Mouse (Mus musculus): ENCODE measurements around the gene Zfp488. TPM values are rescaled to one million over a fixed set of nuclear protein-coding genes. Genes with fewer than 3 reads are reported as not detected.

Gene Zfp488
- polyA plus RNA-seq, 1 experiment from 2014 or later = not detected

- Histone ChIP-seq H3K27ac (ENCODE audit: poor library complexity, severe bottlenecking) (no peak overlapping the region), H3K4me1 (replicated peaks) (0 out of 2 replicates have a peak, but pooled peaks cover 4% of the 10 kb centered on the region), H3K4me3 (no peak overlapping the region), H3K4me2 (no peak overlapping the region), H3K27me3 (replicated peaks) (peaks cover 82% of the 10 kb centered on the region), H3K36me3 (no peaks in the 10 kb centered on the region), H3K9ac (no peak overlapping the region), H3K9me3 (replicated peaks) (no peaks in the 10 kb centered on the region)
- 57% methylated on average over 14 of the region's 14 CpGs for WGBS
- no peak for ATAC-seq (ENCODE audit: insufficient number of reproducible peaks, low FRiP score)
Observed at GRCm38 (mm10) chr14:33920727-33921559, 57.6 kb downstream of the Zfp488 start.

Other genes starting within 250 kb of the Zfp488 start
- 1.3 and 1.5 TPM in 2 replicates for gene Gdf10, start 55.2 kb downstream of the Zfp488 start, polyA plus RNA-seq (2016; fragmentation: Nextera tagmentation; extraction: Ambion mirVana)
- 0.46 and 0.80 TPM in 2 replicates for gene Gdf2, start 37.7 kb downstream of the Zfp488 start, polyA plus RNA-seq (2016; fragmentation: Nextera tagmentation; extraction: Ambion mirVana)
- gene Rbp3, start 24.8 kb downstream of the Zfp488 start, polyA plus RNA-seq (2016; fragmentation: Nextera tagmentation; extraction: Ambion mirVana) = 0.14 and 0.36 TPM in 2 replicates
- gene Gm30083, start 36.4 kb upstream of the Zfp488 start, polyA plus RNA-seq (2016; fragmentation: Nextera tagmentation; extraction: Ambion mirVana) = not detected in 2 replicates
- gene Gm5460, start 38.0 kb upstream of the Zfp488 start, polyA plus RNA-seq (2016; fragmentation: Nextera tagmentation; extraction: Ambion mirVana) = not detected in 2 replicates
- not detected in 2 replicates for gene Antxrl, start 73.9 kb upstream of the Zfp488 start, polyA plus RNA-seq (2016; fragmentation: Nextera tagmentation; extraction: Ambion mirVana)
- gene Anxa8, start 107.2 kb upstream of the Zfp488 start, polyA plus RNA-seq (2016; fragmentation: Nextera tagmentation; extraction: Ambion mirVana) = 0.61 and 0.74 TPM in 2 replicates
- gene A630023A22Rik, start 124.0 kb upstream of the Zfp488 start, polyA plus RNA-seq (2016; fragmentation: Nextera tagmentation; extraction: Ambion mirVana) = not detected in 2 replicates
- gene Npy4r, start 173.7 kb upstream of the Zfp488 start, polyA plus RNA-seq (2016; fragmentation: Nextera tagmentation; extraction: Ambion mirVana) = 0.19 and 0.22 TPM in 2 replicates
- gene Gprin2, start 222.9 kb upstream of the Zfp488 start, polyA plus RNA-seq (2016; fragmentation: Nextera tagmentation; extraction: Ambion mirVana) = 0.27 and 0.80 TPM in 2 replicates
- gene Syt15, start 240.8 kb upstream of the Zfp488 start, polyA plus RNA-seq (2016; fragmentation: Nextera tagmentation; extraction: Ambion mirVana) = 0.26 and 0.72 TPM in 2 replicates

Measured in heart, embryonic 12.5 days (tissue).